Mouse (Mus musculus): ENCODE measurements around the gene Itsn2. TPM values are rescaled to one million over a fixed set of nuclear protein-coding genes. Genes with fewer than 3 reads are reported as not detected.

The Itsn2 gene
- 100 to 1,000 TPM; 210 to 225 TPM for total RNA-seq (2023)

GRCm38 (mm10) chr12:4592541-4593165 lies at the start of gene Itsn2, which contains the start of gene Gm3625:
Gene Itsn2 (plus strand): TSS chr12:4592638.
Gene Gm3625 (minus strand): TSS chr12:4592927.

GRCm38 (mm10) chr12:4738031-4738576 lies 145.7 kb downstream of the Itsn2 start, which contains the start of gene Fam228a:
Gene Fam228a (minus strand): TSS chr12:4738430.

Other genes with a start within 250 kb of the Itsn2 start
- gene Ncoa1, start 115.5 kb upstream of the Itsn2 start, total RNA-seq (2023), result 10 to 100 TPM; 40.2 to 44.5 TPM
- not detected for gene Gm3625, start 289 bp downstream of the Itsn2 start, total RNA-seq (2023)
- gene Fam228a, start 145.8 kb downstream of the Itsn2 start, total RNA-seq (2023), result under 1 TPM in 1 of 2 experiments, not detected in 1; 0.47 TPM
- gene Pfn4, start 176.4 kb downstream of the Itsn2 start, total RNA-seq (2023), result 1 to 10 TPM in 1 of 2 experiments, under 1 TPM in 1; 0.92 to 1.9 TPM
- 1 to 10 TPM; 4.7 to 9.9 TPM for gene Fam228b, start 176.6 kb downstream of the Itsn2 start, total RNA-seq (2023)
- 100 to 1,000 TPM; 148 to 169 TPM for gene Sf3b6, start 224.9 kb downstream of the Itsn2 start, total RNA-seq (2023)
- gene Fkbp1b, start 249.0 kb downstream of the Itsn2 start, total RNA-seq (2023), result not detected